Mouse (Mus musculus) liver, adult 2 months (tissue): ENCODE data around the gene Syde2. TPM values are rescaled to one million over a fixed set of nuclear protein-coding genes. Genes with fewer than 3 reads are reported as not detected.

Experiments
- DNase-seq: peaks from one replicate; pipeline ENCODE4 v3.0.0-alpha.2; 2011; ENCODE audit warnings: low read depth, low spot score; ENCODE audit errors: extremely low read depth
- H3K27ac ChIP-seq: fragments of 200-500 bp; replicated peaks from 2 replicates; pipeline ENCODE4 v1.5.1; 2012; ENCODE audit warnings: low read depth, mild to moderate bottlenecking, control low read depth, inconsistent platforms, low read length; ENCODE audit not compliant: insufficient read depth
- H3K27me3 ChIP-seq: fragments of 200-500 bp; 2 replicates; pipeline ENCODE4 v1.6.1; 2012; ENCODE audit warnings: mild to moderate bottlenecking, moderate library complexity, low read length, inconsistent platforms; ENCODE audit not compliant: control insufficient read depth, insufficient read depth
- H3K36me3 ChIP-seq: fragments of 200-500 bp; 2 replicates; pipeline ENCODE4 v1.6.1; 2012; ENCODE audit warnings: low read length, inconsistent platforms; ENCODE audit not compliant: control insufficient read depth, insufficient read depth
- H3K4me1 ChIP-seq: fragments of 200-500 bp; 2 replicates; pipeline ENCODE4 v1.6.1; 2011; ENCODE audit warnings: low read length; ENCODE audit not compliant: control insufficient read depth, insufficient read depth
- H3K4me3 ChIP-seq: fragments of 200-500 bp; 2 replicates; pipeline ENCODE4 v1.5.1; 2011; ENCODE audit warnings: low read depth, mild to moderate bottlenecking, control low read depth, low read length, moderate library complexity; ENCODE audit not compliant: insufficient read depth
- H3K79me2 ChIP-seq: fragments of 200-500 bp; 2 replicates; pipeline ENCODE4 v1.6.1; 2012; ENCODE audit warnings: inconsistent platforms, mild to moderate bottlenecking, low read length, moderate library complexity; ENCODE audit not compliant: control insufficient read depth, insufficient read depth
- H3K9ac ChIP-seq: fragments of 200-500 bp; 2 replicates; pipeline ENCODE4 v1.6.1; 2012; ENCODE audit warnings: low read depth, mild to moderate bottlenecking, control low read depth, inconsistent platforms, low read length
- CTCF ChIP-seq: fragments of 200-500 bp; IDR thresholded peaks from 2 replicates; pipeline ENCODE4 v1.5.1; 2011; ENCODE audit warnings: low read depth, low read length, control low read depth
- POLR2A ChIP-seq: fragments of 200-500 bp; IDR thresholded peaks from 2 replicates; pipeline ENCODE4 v1.6.1; 2011; ENCODE audit warnings: low read length, control low read depth; ENCODE audit not compliant: insufficient read depth; ENCODE audit errors: extremely low read depth
- WGBS: fragments of 180-500 bp; shearing (Covaris S2); methylation state at CpG from one replicate; pipeline ENCODE4 v1.1.7; 2018; 5-methylcytosine and 5-hydroxymethylcytosine counted together
- polyA plus RNA-seq: library from polyadenylated mRNA; depleted of rRNA; stranded (reverse); fragments of >200 nt; gene quantifications from 2 replicates; pipeline ENCODE4 v1.2.3, GENCODE M21; 2012
- total RNA-seq: library from RNA; depleted of rRNA; stranded (reverse); fragments of >200 nt; gene quantifications from 2 replicates; pipeline ENCODE4 v1.2.3, GENCODE M21; 2014

The Syde2 gene
- total and polyA plus RNA-seq, 2 experiments: 1.3 to 7.9 TPM

DNA sequence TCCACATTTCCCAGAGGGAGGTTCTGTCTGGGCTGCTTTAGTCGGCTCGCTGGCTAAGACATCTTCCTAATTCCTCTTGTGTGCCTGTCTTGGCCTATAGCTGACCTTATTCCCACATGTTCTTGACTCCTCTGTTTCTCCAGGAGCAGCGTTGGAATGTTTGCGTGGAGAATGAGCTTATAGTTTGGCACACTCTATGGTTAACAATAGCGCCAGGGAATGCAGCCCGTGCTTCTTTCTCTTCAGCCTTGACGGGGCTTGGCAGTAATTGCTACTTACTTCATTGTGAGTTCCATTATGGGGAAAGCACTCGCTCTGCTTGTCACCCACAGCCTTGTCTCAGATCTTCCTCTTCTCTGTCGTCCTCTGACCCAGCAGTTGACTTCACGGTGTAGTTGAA, 16.2 kb upstream of the Syde2 start:
- TF ChIP-seq CTCF (no peak), POLR2A (no peak)
- Histone ChIP-seq H3K79me2 (no peaks in the 10 kb centered on the region), H3K4me1 (no peaks in the 10 kb centered on the region), H3K9ac (no peak overlapping the region), H3K36me3 (no peaks in the 10 kb centered on the region), H3K4me3 (no peak overlapping the region), H3K27ac (no peak overlapping the region), H3K27me3 (0 out of 2 replicates have a peak, but pooled peaks cover 2% of the 10 kb centered on the region)
- WGBS: 84% methylated on average over 10 of the region's 10 CpGs
- DNase-seq: no peak

DNA sequence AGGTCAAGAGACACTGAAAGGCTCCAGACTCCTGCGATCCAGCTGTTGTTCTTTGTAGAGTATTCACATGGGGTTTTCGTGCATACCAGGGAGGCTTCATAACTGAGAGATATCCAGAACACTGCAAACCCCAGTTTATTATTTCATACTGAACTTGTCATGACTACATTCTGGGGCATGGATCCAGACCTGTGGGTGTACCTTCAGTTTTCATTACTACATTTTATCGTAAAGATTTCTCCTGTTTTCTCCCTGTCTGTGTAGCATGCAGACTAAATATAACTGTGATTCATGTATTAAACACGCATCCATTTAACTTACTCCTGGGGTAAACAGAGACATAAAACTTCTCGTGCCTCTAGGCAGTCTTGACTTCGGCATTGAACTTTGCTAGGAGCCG, 12.7 kb upstream of the Syde2 start:
- TF ChIP-seq POLR2A (no peak), CTCF (no peak)
- Histone ChIP-seq H3K36me3 (no peaks in the 10 kb centered on the region), H3K27me3 (0 out of 2 replicates have a peak, but pooled peaks cover 2% of the 10 kb centered on the region), H3K79me2 (no peaks in the 10 kb centered on the region), H3K4me3 (no peak overlapping the region), H3K4me1 (no peaks in the 10 kb centered on the region), H3K9ac (no peak overlapping the region), H3K27ac (no peak overlapping the region)
- WGBS: 95% methylated on average over 7 of the region's 7 CpGs
- DNase-seq: no peak

DNA sequence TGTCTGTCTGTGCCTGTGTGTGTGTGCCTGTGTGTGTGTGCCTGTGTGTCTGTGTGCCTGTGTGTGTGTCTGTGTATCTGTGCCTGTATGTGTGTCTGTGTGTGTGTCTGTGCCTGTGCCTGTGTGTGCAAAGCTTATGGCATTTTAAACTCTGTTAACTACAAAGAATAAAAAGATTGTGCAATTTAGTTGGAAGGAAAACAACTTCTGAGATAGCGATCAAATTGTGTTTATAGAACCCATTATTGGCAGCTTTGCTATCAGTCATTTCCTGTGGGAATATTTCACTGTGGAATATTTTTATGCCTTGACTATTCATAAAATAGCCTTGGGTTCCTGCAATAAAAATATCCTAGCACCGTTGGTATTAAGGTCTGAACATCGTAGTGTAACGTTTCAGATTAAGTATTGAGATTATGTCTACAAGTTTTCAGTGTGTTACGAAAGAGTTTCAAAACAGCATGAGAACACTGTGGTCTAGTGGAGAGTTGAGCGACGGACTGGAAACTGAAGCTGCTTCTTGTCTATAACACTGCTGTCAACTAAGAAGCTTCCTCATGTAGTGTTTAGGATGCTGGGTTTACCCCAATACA, 2.2 kb upstream of the Syde2 start:
- WGBS: 22% methylated on average over 7 of the region's 7 CpGs
- H3K79me2 ChIP-seq: no peaks in the 10 kb centered on the region; the same call in 1 of the 2 replicates
- no peaks in the 10 kb centered on the region for H3K36me3 ChIP-seq
- no peak overlapping the region for H3K27ac ChIP-seq
- H3K9ac ChIP-seq: no peak overlapping the region
- TF ChIP-seq POLR2A (no peak), CTCF (no peak)
- no peak overlapping the region for H3K4me3 ChIP-seq
- no peaks in the 10 kb centered on the region for H3K27me3 ChIP-seq
- peaks cover 9% of the 10 kb centered on the region for H3K4me1 ChIP-seq
- peak; percentile 84 for DNase-seq

DNA sequence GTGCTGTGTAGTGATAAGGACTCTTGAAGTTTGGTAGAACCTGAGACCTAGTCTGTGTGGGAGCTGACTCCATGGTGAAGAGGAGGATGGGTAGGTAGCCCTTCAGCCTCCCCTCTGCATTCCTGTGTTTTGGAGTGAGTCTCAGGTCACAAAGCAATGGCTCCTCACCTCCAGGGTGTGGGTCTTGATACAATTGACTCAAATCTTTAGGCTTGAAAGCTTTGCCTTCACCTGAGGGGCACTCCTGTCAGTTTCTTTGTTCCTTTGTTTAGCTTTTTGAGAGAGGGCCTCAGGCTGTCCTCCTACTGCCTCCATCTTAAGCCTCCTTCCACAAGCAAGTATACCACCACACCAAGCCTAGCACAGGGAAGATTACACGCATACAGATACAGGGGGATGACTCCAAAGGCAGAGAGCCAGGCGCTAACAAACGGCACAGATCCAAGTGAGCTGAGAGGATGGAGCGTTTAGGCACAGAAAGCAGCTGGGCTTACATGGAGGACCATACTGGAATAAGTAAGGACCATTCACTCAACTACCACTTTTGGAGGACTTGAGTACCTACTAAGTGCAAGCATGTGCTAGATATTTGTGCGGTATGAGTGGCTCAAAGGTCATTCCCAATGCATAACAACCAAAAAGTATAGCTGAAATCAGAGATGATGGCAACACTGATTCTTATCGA, 1.2 kb upstream of the Syde2 start:
- H3K36me3 ChIP-seq: no peaks in the 10 kb centered on the region
- no peaks in the 10 kb centered on the region; the same call in 1 of the 2 replicates for H3K79me2 ChIP-seq
- no peak overlapping the region for H3K4me3 ChIP-seq
- TF ChIP-seq CTCF (no peak), POLR2A (no peak)
- H3K9ac ChIP-seq: no peak overlapping the region
- 0 out of 2 replicates have a peak overlapping the region, but pooled peaks have one; percentile 12 for H3K27ac ChIP-seq
- H3K4me1 ChIP-seq: peaks cover 12% of the 10 kb centered on the region
- WGBS: 43% methylated on average over 6 of the region's 6 CpGs
- no peaks in the 10 kb centered on the region for H3K27me3 ChIP-seq
- peak; percentile 42 for DNase-seq

DNA sequence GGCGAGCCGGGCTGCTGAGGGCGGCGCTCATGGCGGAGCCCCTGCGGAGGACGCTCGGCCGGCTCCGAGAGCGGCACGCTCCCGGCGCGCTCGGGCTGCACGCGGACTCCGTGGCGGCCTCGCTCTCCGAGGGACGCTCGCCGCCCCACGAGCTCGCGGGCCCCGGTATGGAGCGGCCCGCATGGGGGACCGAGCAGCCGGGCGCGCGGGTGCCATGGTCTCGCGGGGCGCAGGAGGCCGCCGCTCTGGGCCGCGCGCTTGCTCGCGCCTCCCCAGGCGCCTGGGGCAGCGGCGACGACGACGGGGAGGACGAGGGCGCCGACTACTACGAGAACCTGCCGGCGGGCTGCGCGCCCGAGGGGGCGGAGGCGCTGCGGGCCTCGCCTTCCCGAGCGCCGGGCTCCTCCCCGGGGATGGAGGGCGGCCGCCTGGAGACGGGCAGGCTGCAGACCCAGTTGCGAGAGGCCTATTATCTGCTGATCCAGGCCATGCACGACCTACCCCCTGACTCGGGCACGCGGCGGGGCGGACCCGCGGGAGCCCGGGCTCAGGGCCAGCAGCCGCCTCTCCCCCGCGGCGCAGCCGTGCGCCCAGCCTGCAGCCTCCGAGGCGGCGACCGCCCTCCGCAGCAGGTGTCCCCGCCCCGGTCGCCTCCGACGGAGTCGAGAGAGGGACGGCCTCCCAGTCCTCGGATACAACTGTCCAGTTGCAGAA, 457 bp downstream of the Syde2 start:
- DNase-seq: peak; percentile 81
- WGBS: 1% methylated on average over 98 of the region's 101 CpGs
- Histone ChIP-seq H3K9ac (peak overlapping the region; percentile 96), H3K27me3 (no peaks in the 10 kb centered on the region), H3K79me2 (no peaks in the 10 kb centered on the region; the same call in 1 of the 2 replicates), H3K4me1 (peaks cover 21% of the 10 kb centered on the region), H3K36me3 (no peaks in the 10 kb centered on the region), H3K27ac (peak overlapping the region; percentile 81), H3K4me3 (peak overlapping the region; percentile 77)
- no peak for TF ChIP-seq CTCF
- peak; percentile 60 for TF ChIP-seq POLR2A
